Comparison of ENCODE assay signal across 10 mouse cellular contexts in genomic region chr17:5295948-5296262, GRCm38 (mm10).
DNase-seq lines count a peak whose midpoint lies in the region; ATAC-seq and TF ChIP-seq lines count a peak whose summit lies in the region.
"Had no signal": no experiment of that assay in that cellular context is flagged by ENCODE, and none has a peak within 500 bp of the region (broad histone marks: within the 10 kb centered on the region; RNA-seq: fewer than 3 reads in every experiment).

No protein-coding gene starts in this region.

- no peak overlapping the region for H3K4me2 ChIP-seq in forebrain, embryonic 14.5 days (ENCODE audit: low read length)
- H3K4me2 ChIP-seq in midbrain, embryonic 13.5 days (replicated peaks) = peak overlapping the region; percentile 13; the same call in 1 of the 2 replicates
- H3K4me2 ChIP-seq: limb, embryonic 15.5 days had no signal

- H3K27me3 ChIP-seq in kidney, adult 2 months (replicated peaks; ENCODE audit: control insufficient read depth, insufficient read depth, low read length) = no peaks in the 10 kb centered on the region
- no peaks in the 10 kb centered on the region for H3K27me3 ChIP-seq in E14TG2a.4 (ENCODE audit: insufficient read depth, low read length)
- no peaks in the 10 kb centered on the region for H3K27me3 ChIP-seq in forebrain, embryonic 14.5 days (replicated peaks; ENCODE audit: control insufficient read depth, insufficient read depth, low read length)
- H3K27me3 ChIP-seq in midbrain, embryonic 13.5 days = no peaks in the 10 kb centered on the region
- H3K27me3 ChIP-seq: limb, embryonic 15.5 days had no signal

- no peaks in the 10 kb centered on the region for H3K9me3 ChIP-seq in E14TG2a.4 (ENCODE audit: low read length)
- H3K9me3 ChIP-seq in forebrain, embryonic 14.5 days (replicated peaks; ENCODE audit: control insufficient read depth, low read length) = no peaks in the 10 kb centered on the region
- H3K9me3 ChIP-seq in midbrain, embryonic 13.5 days = no peaks in the 10 kb centered on the region
- H3K9me3 ChIP-seq: limb, embryonic 15.5 days had no signal

- WGBS in kidney, adult 2 months = 56% methylated on average over 7 of the region's 7 CpGs
- 61% methylated on average over 7 of the region's 7 CpGs for WGBS in forebrain, embryonic 14.5 days
- 75% methylated on average over 7 of the region's 7 CpGs for WGBS in midbrain, embryonic 13.5 days

- TF ChIP-seq CTCF in kidney, adult 2 months (conservative IDR thresholded peaks at IDR 0.05; ENCODE audit: insufficient read depth, insufficient read length, low read depth, low read length) = no peak
- no peak for TF ChIP-seq CTCF in E14TG2a.4 (conservative IDR thresholded peaks at IDR 0.05; ENCODE audit: low read length)

- H3K4me3 ChIP-seq in kidney, adult 2 months (ENCODE audit: insufficient read depth, low read depth, low read length) = peak overlapping the region; percentile 36
- H3K4me3 ChIP-seq in E14TG2a.4 (replicated peaks; ENCODE audit: low read length) = peak overlapping the region; percentile 57
- H3K4me3 ChIP-seq in forebrain, embryonic 14.5 days (ENCODE audit: low read depth, low read length) = no peak overlapping the region
- no peak overlapping the region for H3K4me3 ChIP-seq in midbrain, embryonic 13.5 days (replicated peaks)
- H3K4me3 ChIP-seq: limb, embryonic 15.5 days; myocyte had no signal

- H3K4me1 ChIP-seq in kidney, adult 2 months (ENCODE audit: control insufficient read depth, insufficient read depth, low read length) = peaks cover 17% of the 10 kb centered on the region; the same call in 1 of the 2 replicates
- peaks cover 9% of the 10 kb centered on the region for H3K4me1 ChIP-seq in E14TG2a.4 (replicated peaks; ENCODE audit: low read depth, low read length)
- H3K4me1 ChIP-seq in forebrain, embryonic 14.5 days (ENCODE audit: control insufficient read depth, insufficient read depth, low read length) = peaks cover 31% of the 10 kb centered on the region
- H3K4me1 ChIP-seq in midbrain, embryonic 13.5 days (replicated peaks) = peaks cover 61% of the 10 kb centered on the region

- no peak for DNase-seq in kidney, adult 2 months
- DNase-seq in kidney, adult 9 months = no peak
- DNase-seq in forebrain, embryonic 14.5 days (ENCODE audit: low spot score) = no peak
- DNase-seq in right cerebral cortex, postnatal 36 days (ENCODE audit: low spot score in 2 of 2) = no peak
- DNase-seq in right cerebral cortex, postnatal 25 days = no peak
- DNase-seq in left cerebral cortex, adult 8-10 months (ENCODE audit: low spot score in 2 of 2) = no peak

- H3K9ac ChIP-seq in forebrain, embryonic 14.5 days (ENCODE audit: low read length) = 0 out of 2 replicates have a peak overlapping the region, but pooled peaks have one; percentile 17
- no peak overlapping the region for H3K9ac ChIP-seq in midbrain, embryonic 13.5 days (replicated peaks)
- H3K9ac ChIP-seq: limb, embryonic 15.5 days had no signal

- no peaks in the 10 kb centered on the region for H3K36me3 ChIP-seq in kidney, adult 2 months (ENCODE audit: control insufficient read depth, insufficient read depth, low read length)
- peaks cover 10% of the 10 kb centered on the region for H3K36me3 ChIP-seq in E14TG2a.4 (ENCODE audit: insufficient read depth, low read length)
- H3K36me3 ChIP-seq in forebrain, embryonic 14.5 days (ENCODE audit: control insufficient read depth, insufficient read depth, low read length) = peaks cover 8% of the 10 kb centered on the region
- peaks cover 8% of the 10 kb centered on the region for H3K36me3 ChIP-seq in midbrain, embryonic 13.5 days

- ATAC-seq in forebrain, embryonic 14.5 days = peak; percentile 58
- ATAC-seq in midbrain, embryonic 13.5 days = peak; percentile 41; the same call in 1 of the 2 replicates

- peak overlapping the region; percentile 71 for H3K27ac ChIP-seq in kidney, adult 2 months (ENCODE audit: insufficient read depth, low read depth, low read length)
- peak overlapping the region; percentile 75 for H3K27ac ChIP-seq in forebrain, embryonic 14.5 days (ENCODE audit: low read depth, low read length)
- peak overlapping the region; percentile 63 for H3K27ac ChIP-seq in midbrain, embryonic 13.5 days
- H3K27ac ChIP-seq: limb, embryonic 15.5 days had no signal

- no peak for TF ChIP-seq POLR2A in kidney, adult 2 months (IDR thresholded peaks at IDR 0.05; ENCODE audit: low read depth, low read length)

Comparison
In these comparisons a context has a peak if more than half of its experiments do, and no peak if none do; other contexts are left out.
1. H3K4me3 ChIP-seq: peak in kidney, adult 2 months (single experiment) and E14TG2a.4 (single experiment); none in forebrain, embryonic 14.5 days (single experiment) and midbrain, embryonic 13.5 days (single experiment).
2. Peak in every context shown above with its lines, with median percentiles within 50 percentile points of each other: H3K27ac ChIP-seq.